Mouse (Mus musculus) forebrain, embryonic 16.5 days (tissue): ENCODE data around the gene Lsamp. TPM values are rescaled to one million over a fixed set of nuclear protein-coding genes. Genes with fewer than 3 reads are reported as not detected.
"Not testable (repeated sequence)": the region's sequence is repeated elsewhere in the genome, so short reads cannot be mapped to it uniquely, and the experiment has no call there.

Experiments used
- ATAC-seq: fragments of 200-750 bp; cut with Nextera tagmentation; 2 replicates; pipeline ENCODE4 v1.8.0; 2017; ENCODE audit warnings: mild to moderate bottlenecking, moderate library complexity
- H3K27ac ChIP-seq: fragments of 300-500 bp; sonication (generic); 2 replicates; pipeline ENCODE4 v1.5.1; 2014; ENCODE audit warnings: low read length, control low read depth
- H3K27me3 ChIP-seq: fragments of 300-500 bp; sonication (generic); replicated peaks from 2 replicates; pipeline ENCODE4 v1.6.1; 2014; ENCODE audit warnings: low read length; ENCODE audit not compliant: control insufficient read depth, insufficient read depth
- H3K36me3 ChIP-seq: fragments of 300-500 bp; sonication (generic); 2 replicates; pipeline ENCODE4 v1.6.1; 2014; ENCODE audit not compliant: control insufficient read depth, insufficient read depth
- H3K4me1 ChIP-seq: fragments of 300-500 bp; sonication (generic); replicated peaks from 2 replicates; pipeline ENCODE4 v1.6.1; 2014; ENCODE audit warnings: low read length; ENCODE audit not compliant: control insufficient read depth, insufficient read depth
- H3K4me2 ChIP-seq: fragments of 300-500 bp; sonication (generic); 2 replicates; pipeline ENCODE4 v1.6.1; 2014; ENCODE audit warnings: mild to moderate bottlenecking, low read length, control low read depth
- H3K4me3 ChIP-seq: fragments of 300-500 bp; sonication (generic); replicated peaks from 2 replicates; pipeline ENCODE4 v1.5.1; 2014; ENCODE audit warnings: mild to moderate bottlenecking, low read length, control low read depth
- H3K9ac ChIP-seq: fragments of 300-500 bp; sonication (generic); replicated peaks from 2 replicates; pipeline ENCODE4 v1.6.1; 2014; ENCODE audit warnings: low read depth, low read length, control low read depth
- H3K9me3 ChIP-seq: fragments of 300-500 bp; sonication (generic); 2 replicates; pipeline ENCODE4 v1.6.1; 2016; ENCODE audit warnings: low read length; ENCODE audit not compliant: control insufficient read depth
- WGBS: fragments of 180-500 bp; shearing (Covaris S2); extraction: QIAGEN DNeasy Blood & Tissue Kit; methylation state at CpG from one replicate; pipeline ENCODE4 v1.1.7; 2014; 5-methylcytosine and 5-hydroxymethylcytosine counted together
- polyA plus RNA-seq: library from polyadenylated mRNA; unstranded; fragments of >200 nt; fragmentation: Nextera tagmentation; extraction: Ambion mirVana; gene quantifications from 2 replicates; pipeline ENCODE4 v1.2.1, GENCODE M21; 2015

The Lsamp gene
- polyA plus RNA-seq, 1 experiment from 2014 or later, result 68.1 TPM

GRCm38 (mm10) chr16:40582076-40582475 is 597.9 kb downstream of the Lsamp start:
- ATAC-seq, result no peak
- Histone ChIP-seq H3K27ac (no peak overlapping the region), H3K4me2 (no peak overlapping the region), H3K4me1 (no peaks in the 10 kb centered on the region), H3K27me3 (no peaks in the 10 kb centered on the region), H3K9ac (no peak overlapping the region), H3K4me3 (no peak overlapping the region), H3K9me3 (no peaks in the 10 kb centered on the region), H3K36me3 (no peaks in the 10 kb centered on the region)
- WGBS, result 72% methylated on average over 3 of the region's 3 CpGs

GRCm38 (mm10) chr16:40593161-40593560 is 609.0 kb downstream of the Lsamp start:
- H3K9ac ChIP-seq, result no peak overlapping the region
- 71% methylated on average over 6 of the region's 6 CpGs for WGBS
- no peaks in the 10 kb centered on the region for H3K36me3 ChIP-seq
- no peak overlapping the region for H3K27ac ChIP-seq
- H3K4me2 ChIP-seq, result no peak overlapping the region
- no peak for ATAC-seq
- H3K4me3 ChIP-seq, result no peak overlapping the region
- no peaks in the 10 kb centered on the region for H3K27me3 ChIP-seq
- H3K9me3 ChIP-seq, result no peaks in the 10 kb centered on the region
- H3K4me1 ChIP-seq, result no peaks in the 10 kb centered on the region

GRCm38 (mm10) chr16:40601431-40602387 is 617.5 kb downstream of the Lsamp start:
- ATAC-seq, result peak; percentile 65
- Histone ChIP-seq H3K27me3 (no peaks in the 10 kb centered on the region), H3K4me3 (no peak overlapping the region), H3K36me3 (no peaks in the 10 kb centered on the region), H3K4me2 (no peak overlapping the region), H3K4me1 (peaks cover 6% of the 10 kb centered on the region; the same call in 1 of the 2 replicates), H3K9ac (no peak overlapping the region), H3K9me3 (no peaks in the 10 kb centered on the region), H3K27ac (no peak overlapping the region)
- WGBS, result 17% methylated on average over 4 of the region's 4 CpGs

GRCm38 (mm10) chr16:40607509-40607908 is 623.3 kb downstream of the Lsamp start:
- no peaks in the 10 kb centered on the region for H3K4me1 ChIP-seq
- no peaks in the 10 kb centered on the region for H3K36me3 ChIP-seq
- no peak overlapping the region for H3K9ac ChIP-seq
- H3K9me3 ChIP-seq, result no peaks in the 10 kb centered on the region
- H3K4me3 ChIP-seq, result no peak overlapping the region
- H3K27me3 ChIP-seq, result no peaks in the 10 kb centered on the region
- no peak overlapping the region for H3K4me2 ChIP-seq
- 78% methylated on average over 3 of the region's 3 CpGs for WGBS
- no peak for ATAC-seq
- H3K27ac ChIP-seq, result no peak overlapping the region

- H3K27me3 ChIP-seq, H3K27ac ChIP-seq, H3K4me1 ChIP-seq, H3K4me2 ChIP-seq, H3K4me3 ChIP-seq, H3K9ac ChIP-seq, H3K36me3 ChIP-seq, H3K9me3 ChIP-seq, ATAC-seq: not testable (repeated sequence)
- 0% methylated on average over 1 of the region's 1 CpGs for WGBS
Observed at GRCm38 (mm10) chr16:40616697-40617096, 632.5 kb downstream of the Lsamp start.

GRCm38 (mm10) chr16:40621086-40621485 is 636.9 kb downstream of the Lsamp start:
- not testable (repeated sequence) for H3K36me3 ChIP-seq, H3K9me3 ChIP-seq, H3K4me1 ChIP-seq, H3K4me2 ChIP-seq, H3K27ac ChIP-seq, H3K27me3 ChIP-seq, ATAC-seq, H3K9ac ChIP-seq, H3K4me3 ChIP-seq
- WGBS, result 87% methylated on average over 7 of the region's 7 CpGs

GRCm38 (mm10) chr16:40627159-40627558 is 643.0 kb downstream of the Lsamp start:
- no peak overlapping the region for H3K9ac ChIP-seq
- no peak overlapping the region for H3K27ac ChIP-seq
- WGBS, result 61% methylated on average over 5 of the region's 5 CpGs

GRCm38 (mm10) chr16:40639621-40640371 is 655.6 kb downstream of the Lsamp start:
- 45% methylated on average over 3 of the region's 3 CpGs for WGBS
- H3K9ac ChIP-seq, result no peak overlapping the region
- H3K4me3 ChIP-seq, result no peak overlapping the region
- H3K27ac ChIP-seq, result no peak overlapping the region
- H3K4me2 ChIP-seq, result no peak overlapping the region
- H3K36me3 ChIP-seq, result no peaks in the 10 kb centered on the region
- peaks cover 3% of the 10 kb centered on the region; the same call in 1 of the 2 replicates for H3K4me1 ChIP-seq
- H3K27me3 ChIP-seq, result no peaks in the 10 kb centered on the region
- no peaks in the 10 kb centered on the region for H3K9me3 ChIP-seq
- peak; percentile 92 for ATAC-seq

More at GRCm38 (mm10) chr16:40627159-40627558, 643.0 kb downstream of the Lsamp start:
- no peak overlapping the region for H3K4me3 ChIP-seq
- peak; percentile 61; the same call in 1 of the 2 replicates for ATAC-seq
- no peaks in the 10 kb centered on the region; the same call in 1 of the 2 replicates for H3K4me1 ChIP-seq
- H3K4me2 ChIP-seq, result no peak overlapping the region
- H3K27me3 ChIP-seq, result no peaks in the 10 kb centered on the region
- no peaks in the 10 kb centered on the region for H3K36me3 ChIP-seq
- H3K9me3 ChIP-seq, result no peaks in the 10 kb centered on the region

- 37% methylated on average over 5 of the region's 5 CpGs for WGBS
- Histone ChIP-seq H3K36me3 (no peaks in the 10 kb centered on the region), H3K27ac (no peak overlapping the region), H3K9ac (no peak overlapping the region), H3K27me3 (no peaks in the 10 kb centered on the region), H3K4me2 (no peak overlapping the region), H3K4me1 (peaks cover 3% of the 10 kb centered on the region; the same call in 1 of the 2 replicates), H3K9me3 (no peaks in the 10 kb centered on the region), H3K4me3 (no peak overlapping the region)
- ATAC-seq, result peak; percentile 92
Observed at GRCm38 (mm10) chr16:40652800-40653199, 668.6 kb downstream of the Lsamp start.
